Mouse (Mus musculus) CH12.LX (cell line): ENCODE results near the gene 4930455H04Rik. TPM values are rescaled to one million over a fixed set of nuclear protein-coding genes. Genes with fewer than 3 reads are reported as not detected.

Experiments used
- DNase-seq: peaks from one replicate; pipeline ENCODE4 v3.0.0-alpha.2; 2013; ENCODE audit errors: extremely low read depth
- H3K27ac ChIP-seq: 2 replicates; pipeline ENCODE4 v1.5.1; 2012; ENCODE audit warnings: low read depth, mild to moderate bottlenecking, control low read depth, moderate library complexity; ENCODE audit not compliant: insufficient read depth
- H3K27me3 ChIP-seq: replicated peaks from 2 replicates; pipeline ENCODE3; 2012; ENCODE audit warnings: inconsistent platforms
- H3K36me3 ChIP-seq, 2 experiments: replicated peaks in 1 of 2; 2 replicates each; pipeline versions ENCODE3 to v1.6.1; 2012; ENCODE audit warnings: inconsistent platforms in 1 of 2, low read length in 1 of 2, mild to moderate bottlenecking in 1 of 2, mixed read lengths in 1 of 2, moderate library complexity in 1 of 2; ENCODE audit not compliant: control insufficient read depth in 1 of 2, insufficient read depth in 1 of 2
- H3K4me1 ChIP-seq, 2 experiments: 2 replicates each; pipeline ENCODE4 v1.6.1; 2012; ENCODE audit warnings: inconsistent platforms in 1 of 2, moderate library complexity in 1 of 2; ENCODE audit not compliant: insufficient read depth in 2 of 2, control insufficient read depth in 1 of 2
- H3K4me2 ChIP-seq: 2 replicates; pipeline ENCODE4 v1.6.1; 2012; ENCODE audit warnings: low read depth, mild to moderate bottlenecking, control low read depth; ENCODE audit not compliant: poor library complexity, insufficient read depth, severe bottlenecking
- H3K4me3 ChIP-seq, 3 experiments: fragments of 150-350 bp in 1 of 3; sonication (generic) in 1 of 3; replicated peaks in 1 of 3; 2 replicates each; pipeline versions ENCODE3 to v1.5.1; 2011 to 2012; ENCODE audit warnings: low read depth in 2 of 3, low read length in 2 of 3, mild to moderate bottlenecking in 2 of 3, moderate library complexity in 2 of 3, control low read depth in 1 of 3, improper control_type of control experiment in 1 of 3, inconsistent platforms in 1 of 3, mixed read lengths in 1 of 3; ENCODE audit not compliant: poor library complexity in 1 of 3
- H3K79me2 ChIP-seq: replicated peaks from 2 replicates; pipeline ENCODE4 v1.6.1; 2012; ENCODE audit warnings: mild to moderate bottlenecking, moderate library complexity; ENCODE audit not compliant: control insufficient read depth, poor library complexity, insufficient read depth, severe bottlenecking; ENCODE audit errors: extremely low read depth
- H3K9ac ChIP-seq: 2 replicates; pipeline ENCODE4 v1.6.1; 2012; ENCODE audit warnings: low read depth, mild to moderate bottlenecking, control low read depth, moderate library complexity; ENCODE audit not compliant: insufficient read depth
- H3K9me3 ChIP-seq: replicated peaks from 2 replicates; pipeline ENCODE3; 2012; ENCODE audit warnings: low read length, inconsistent platforms, mixed read lengths
- BHLHE40 ChIP-seq: IDR thresholded peaks from 2 replicates; pipeline ENCODE4 v1.6.1; 2011; ENCODE audit warnings: mild to moderate bottlenecking, low read depth, low read length, improper control_type of control experiment
- CHD1 ChIP-seq: IDR thresholded peaks from 2 replicates; pipeline ENCODE4 v1.6.1; 2012; ENCODE audit warnings: low read depth, low read length, improper control_type of control experiment, inconsistent platforms
- IRF4 ChIP-seq: IDR thresholded peaks from 2 replicates; pipeline ENCODE4 v1.6.1; 2014; ENCODE audit warnings: low read depth, mild to moderate bottlenecking, inconsistent platforms, low read length, improper control_type of control experiment
- JUN ChIP-seq: IDR thresholded peaks from 2 replicates; pipeline ENCODE4 v1.6.1; 2011; ENCODE audit warnings: low read depth, mild to moderate bottlenecking, low read length, improper control_type of control experiment, moderate library complexity; ENCODE audit not compliant: insufficient read depth
- JUND ChIP-seq: conservative IDR thresholded peaks from 2 replicates; pipeline ENCODE4 v1.6.1; 2011; ENCODE audit warnings: low read depth, low read length, improper control_type of control experiment
- MAFK ChIP-seq: IDR thresholded peaks from 2 replicates; pipeline ENCODE4 v1.6.1; 2011; ENCODE audit warnings: low read length, improper control_type of control experiment; ENCODE audit not compliant: insufficient replicate concordance
- MAX ChIP-seq: IDR thresholded peaks from 2 replicates; pipeline ENCODE4 v1.6.1; 2011; ENCODE audit warnings: low read length, improper control_type of control experiment
- MEF2A ChIP-seq: IDR thresholded peaks from 2 replicates; pipeline ENCODE4 v1.6.1; 2014; ENCODE audit warnings: low read depth, mild to moderate bottlenecking, inconsistent platforms, low read length, improper control_type of control experiment, borderline replicate concordance
- MXI1 ChIP-seq: IDR thresholded peaks from 2 replicates; pipeline ENCODE4 v1.6.1; 2011; ENCODE audit warnings: mild to moderate bottlenecking, low read depth, low read length, improper control_type of control experiment
- MYC ChIP-seq: IDR thresholded peaks from 2 replicates; pipeline ENCODE4 v1.6.1; 2011; ENCODE audit warnings: low read depth, mild to moderate bottlenecking, improper control_type of control experiment, low read length
- NRF1 ChIP-seq: IDR thresholded peaks from 2 replicates; pipeline ENCODE4 v1.6.1; 2014; ENCODE audit warnings: low read depth, mild to moderate bottlenecking, inconsistent platforms, low read length, improper control_type of control experiment, moderate library complexity
- POLR2A ChIP-seq: IDR thresholded peaks from 2 replicates; pipeline ENCODE4 v1.6.1; 2011; ENCODE audit warnings: low read depth, mild to moderate bottlenecking, improper control_type of control experiment, low read length
- POLR2AphosphoS2 ChIP-seq: IDR thresholded peaks from 2 replicates; pipeline ENCODE4 v1.6.1; 2011; ENCODE audit warnings: low read depth, low read length, improper control_type of control experiment
- RAD21 ChIP-seq: IDR thresholded peaks from 2 replicates; pipeline ENCODE4 v1.6.1; 2011; ENCODE audit warnings: low read depth, mild to moderate bottlenecking, low read length, improper control_type of control experiment, moderate library complexity
- SIN3A ChIP-seq: IDR thresholded peaks from 2 replicates; pipeline ENCODE4 v1.6.1; 2012; ENCODE audit warnings: low read length, improper control_type of control experiment, inconsistent platforms
- SMC3 ChIP-seq: IDR thresholded peaks from 2 replicates; pipeline ENCODE4 v1.6.1; 2011; ENCODE audit warnings: low read depth, low read length, improper control_type of control experiment
- TBP ChIP-seq: conservative IDR thresholded peaks from 2 replicates; pipeline ENCODE4 v1.6.1; 2011; ENCODE audit warnings: low read depth, low read length, improper control_type of control experiment
- UBTF ChIP-seq: IDR thresholded peaks from 2 replicates; pipeline ENCODE4 v1.6.1; 2012; ENCODE audit warnings: low read depth, mild to moderate bottlenecking, inconsistent platforms, low read length, improper control_type of control experiment, moderate library complexity
- ZC3H11A ChIP-seq: IDR thresholded peaks from 2 replicates; pipeline ENCODE4 v1.6.1; 2012; ENCODE audit warnings: low read depth, mild to moderate bottlenecking, inconsistent platforms, low read length, improper control_type of control experiment
- ZKSCAN1 ChIP-seq: IDR thresholded peaks from 2 replicates; pipeline ENCODE4 v1.6.1; 2012; ENCODE audit warnings: low read depth, inconsistent platforms, low read length, improper control_type of control experiment, borderline replicate concordance
- ZNF384 ChIP-seq: IDR thresholded peaks from 2 replicates; pipeline ENCODE4 v1.6.1; 2012; ENCODE audit warnings: low read depth, low read length, improper control_type of control experiment, inconsistent platforms
- dilution Hi-C: fragments of 300-500 bp; cut with MboI; formaldehyde crosslinking; loops from 2 replicates; pipeline ENCODE4 v1.14.3; 2020; ENCODE audit warnings: low sequenced_read_pairs; ENCODE audit not compliant: extremely low pct_unique_long_range_greater_than_20kb, extremely low pct_ligation_motif_present
- in situ Hi-C: fragments of 300-500 bp; cut with MboI; formaldehyde crosslinking; loops from 3 replicates; pipeline ENCODE4 v1.14.3; 2019; ENCODE audit warnings: low sequenced_read_pairs, low pct_ligation_motif_present, low pct_unique_long_range_greater_than_20kb, mixed read lengths
- polyA plus RNA-seq: library from polyadenylated mRNA; unstranded; fragments of >175 nt; gene quantifications from 2 replicates; pipeline ENCODE4 v1.2.1, GENCODE M21; 2012; ENCODE audit warnings: low read depth; ENCODE audit not compliant: insufficient read length
- total RNA-seq, 2 experiments: library from RNA; depleted of rRNA; stranded (reverse); fragments of 300-350 nt in 1 of 2; fragments of >200 nt in 1 of 2; gene quantifications; 2 replicates each; pipeline ENCODE4 v1.2.3; 2012 to 2014

The 4930455H04Rik gene
- total and polyA plus RNA-seq, 3 experiments = not detected

DNA sequence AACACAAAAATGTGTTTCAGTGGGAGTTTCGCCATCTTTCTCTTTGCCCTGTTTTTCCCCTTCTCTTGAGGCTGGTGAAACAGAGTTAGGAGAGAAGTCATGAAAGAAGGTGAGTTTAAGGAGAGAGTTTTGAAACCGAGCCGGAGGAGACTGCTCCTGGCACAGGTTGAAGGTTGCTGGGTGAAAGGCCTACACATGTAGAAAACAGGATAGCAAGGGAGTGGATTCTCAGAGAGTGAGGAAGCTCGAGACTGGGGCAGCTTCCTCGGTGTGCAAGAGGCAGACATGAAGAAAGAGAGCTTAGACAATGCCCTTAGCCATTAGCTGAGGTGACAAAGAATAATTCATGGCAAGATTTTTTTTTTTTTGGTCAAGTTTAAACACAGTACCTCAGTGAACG is 14.7 kb upstream of the 4930455H04Rik start:
- no peak for DNase-seq
- TF ChIP-seq MEF2A (no peak), MYC (no peak), SMC3 (no peak), RAD21 (no peak), POLR2AphosphoS2 (no peak), POLR2A (no peak), SIN3A (no peak), JUN (no peak), MAX (no peak), ZC3H11A (no peak), TBP (no peak), ZNF384 (no peak), CHD1 (no peak), ZKSCAN1 (no peak)
- no peaks in the 10 kb centered on the region; a peak in 1 of 4 replicates for H3K4me1 ChIP-seq
- H3K9me3 ChIP-seq = no peaks in the 10 kb centered on the region
- H3K27ac ChIP-seq = no peak overlapping the region
- no peaks in the 10 kb centered on the region for H3K36me3 ChIP-seq
- no peak overlapping the region for H3K4me2 ChIP-seq
- H3K9ac ChIP-seq = no peak overlapping the region
- no peaks in the 10 kb centered on the region for H3K79me2 ChIP-seq
- no peak overlapping the region for H3K4me3 ChIP-seq
- H3K27me3 ChIP-seq = no peaks in the 10 kb centered on the region
- in situ Hi-C loops (no loop called here), dilution Hi-C loops (no loop called here)

DNA sequence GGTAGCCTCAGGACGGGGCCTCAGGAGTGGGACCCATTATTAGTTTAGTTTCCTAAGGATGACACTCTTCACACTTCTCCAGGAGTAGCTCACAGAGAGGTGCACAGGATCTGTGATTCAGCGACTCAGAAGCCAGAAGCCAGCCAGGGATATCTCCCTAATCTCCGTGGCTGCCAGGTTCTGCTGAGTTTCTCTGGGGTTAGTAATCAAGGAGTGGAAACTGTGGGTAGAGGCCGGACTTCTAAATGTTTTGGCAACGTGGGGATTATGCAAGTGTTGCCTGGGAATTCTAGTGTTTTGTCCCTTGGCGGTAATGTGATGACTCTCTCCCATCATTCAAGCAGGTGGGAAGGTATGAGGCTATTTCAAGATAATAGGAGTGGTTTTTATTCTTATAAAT is 13.0 kb upstream of the 4930455H04Rik start:
- Histone ChIP-seq H3K79me2 (no peaks in the 10 kb centered on the region), H3K4me1 (no peaks in the 10 kb centered on the region), H3K9me3 (no peaks in the 10 kb centered on the region), H3K9ac (no peak overlapping the region), H3K27me3 (no peaks in the 10 kb centered on the region), H3K4me3 (no peak overlapping the region), H3K27ac (no peak overlapping the region), H3K36me3 (no peaks in the 10 kb centered on the region), H3K4me2 (no peak overlapping the region)
- DNase-seq = no peak
- TF ChIP-seq ZKSCAN1 (no peak), NRF1 (no peak), MEF2A (no peak), BHLHE40 (no peak), IRF4 (no peak), MYC (no peak), CHD1 (no peak), JUND (no peak), JUN (no peak), UBTF (no peak), ZC3H11A (no peak), MXI1 (no peak), TBP (no peak), MAFK (no peak), RAD21 (no peak), MAX (no peak), SMC3 (no peak)
- in situ Hi-C loops (no loop called here), dilution Hi-C loops (no loop called here)
